Mouse (Mus musculus) liver, embryonic 14.5 days (tissue): ENCODE measurements around the gene Prkn. TPM values are rescaled to one million over a fixed set of nuclear protein-coding genes. Genes with fewer than 3 reads are reported as not detected.

ENCODE experiments used
- ATAC-seq: fragments of 200-750 bp; cut with Nextera tagmentation; 2 replicates; pipeline ENCODE4 v1.8.0; 2017; ENCODE audit warnings: moderate number of reproducible peaks, mild to moderate bottlenecking, moderate library complexity; ENCODE audit not compliant: insufficient read depth
- DNase-seq, 3 experiments: peaks; one replicate each; pipeline ENCODE4 v3.0.0-alpha.2; 2012 to 2013; ENCODE audit warnings: low read depth in 3 of 3, low spot score in 3 of 3
- H3K27ac ChIP-seq: fragments of 300-500 bp; sonication (generic); 2 replicates; pipeline ENCODE4 v1.5.1; 2014; ENCODE audit warnings: moderate library complexity, mild to moderate bottlenecking, control low read depth, inconsistent platforms
- H3K27me3 ChIP-seq: fragments of 300-500 bp; sonication (generic); 2 replicates; pipeline ENCODE4 v1.6.1; 2014; ENCODE audit warnings: mild to moderate bottlenecking, low read length, moderate library complexity; ENCODE audit not compliant: control insufficient read depth, insufficient read depth
- H3K36me3 ChIP-seq: fragments of 300-500 bp; sonication (generic); replicated peaks from 2 replicates; pipeline ENCODE4 v1.6.1; 2014; ENCODE audit warnings: low read depth; ENCODE audit not compliant: control insufficient read depth, insufficient read depth
- H3K4me1 ChIP-seq, 2 experiments: fragments of 200-500 bp in 1 of 2; fragments of 300-500 bp in 1 of 2; sonication (generic) in 1 of 2; replicated peaks; 2 replicates each; pipeline ENCODE4 v1.6.1; 2012 to 2014; ENCODE audit warnings: antibody characterized with exemption in 1 of 2, inconsistent platforms in 1 of 2, low read length in 1 of 2; ENCODE audit not compliant: control insufficient read depth in 2 of 2, insufficient read depth in 2 of 2
- H3K4me2 ChIP-seq: fragments of 300-500 bp; sonication (generic); 2 replicates; pipeline ENCODE4 v1.6.1; 2014; ENCODE audit warnings: low read depth, mild to moderate bottlenecking, control low read depth, moderate library complexity
- H3K4me3 ChIP-seq, 2 experiments: fragments of 200-500 bp in 1 of 2; fragments of 300-500 bp in 1 of 2; sonication (generic) in 1 of 2; 2 replicates each; pipeline ENCODE4 v1.5.1; 2012 to 2014; ENCODE audit warnings: low read depth in 2 of 2, low read length in 2 of 2, mild to moderate bottlenecking in 2 of 2, control low read depth in 1 of 2, inconsistent platforms in 1 of 2, moderate library complexity in 1 of 2; ENCODE audit not compliant: insufficient read depth in 1 of 2
- H3K9ac ChIP-seq: fragments of 300-500 bp; sonication (generic); replicated peaks from 2 replicates; pipeline ENCODE4 v1.6.1; 2014; ENCODE audit warnings: mild to moderate bottlenecking, control low read depth, moderate library complexity
- H3K9me3 ChIP-seq: fragments of 300-500 bp; sonication (generic); 2 replicates; pipeline ENCODE4 v1.6.1; 2016; ENCODE audit warnings: low read length, mixed read lengths; ENCODE audit not compliant: control insufficient read depth
- CTCF ChIP-seq: IDR thresholded peaks from 2 replicates; pipeline ENCODE4 v1.5.1; 2016; ENCODE audit warnings: antibody characterized with exemption, low read depth, control low read depth
- EP300 ChIP-seq: IDR thresholded peaks from 2 replicates; pipeline ENCODE4 v1.6.1; 2016; ENCODE audit warnings: antibody characterized with exemption, low read depth
- WGBS: fragments of 180-500 bp; shearing (Covaris S2); extraction: QIAGEN DNeasy Blood & Tissue Kit; methylation state at CpG from one replicate; pipeline ENCODE4 v1.1.7; 2014; ENCODE audit not compliant: insufficient replicate concordance; 5-methylcytosine and 5-hydroxymethylcytosine counted together
- polyA plus RNA-seq, 2 experiments: library from polyadenylated mRNA; depleted of rRNA in 1 of 2; stranded (reverse) in 1 of 2; unstranded in 1 of 2; fragments of >200 nt; fragmentation: Nextera tagmentation in 1 of 2; extraction: Ambion mirVana in 1 of 2; gene quantifications; 2 replicates each; pipeline versions ENCODE4 v1.2.1 to v1.2.3; 2012 to 2014

Gene Prkn
- polyA plus RNA-seq, 2 experiments, result 0.17 to 0.61 TPM

GRCm38 (mm10) chr17:11419484-11419883, 579.3 kb downstream of the Prkn start:
- no peak for TF ChIP-seq CTCF
- no peak for TF ChIP-seq EP300
- WGBS, result 60% methylated on average over 3 of the region's 3 CpGs
- H3K4me2 ChIP-seq, result no peak overlapping the region
- no peaks in the 10 kb centered on the region; a peak in 1 of 4 replicates for H3K4me1 ChIP-seq
- no peak overlapping the region for H3K9ac ChIP-seq
- H3K4me3 ChIP-seq, result no peak overlapping the region
- DNase-seq (no peak), ATAC-seq (no peak)
- no peak overlapping the region for H3K27ac ChIP-seq
- H3K36me3 ChIP-seq, result no peaks in the 10 kb centered on the region
- no peaks in the 10 kb centered on the region for H3K27me3 ChIP-seq
- H3K9me3 ChIP-seq, result no peaks in the 10 kb centered on the region

DNA sequence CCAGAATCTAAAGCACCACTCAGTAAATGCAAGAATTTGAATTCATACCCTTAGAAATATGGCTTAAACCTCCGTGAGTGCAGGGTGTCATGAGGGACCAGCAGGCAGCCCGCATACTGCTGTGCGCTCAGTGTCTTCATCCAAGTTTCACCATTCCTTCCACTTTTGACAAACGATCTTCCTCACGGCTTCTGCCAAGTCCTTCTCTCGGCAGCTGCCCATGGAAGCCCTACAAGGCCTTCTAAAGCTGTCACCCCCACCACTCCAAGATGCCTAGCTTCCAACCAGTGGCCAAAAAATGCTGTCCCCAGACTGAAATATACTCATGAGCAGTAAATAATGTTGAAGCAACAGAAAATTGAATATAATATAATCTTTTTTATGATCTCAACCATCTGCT, 580.7 kb downstream of the Prkn start:
- DNase-seq (no peak), ATAC-seq (no peak)
- no peaks in the 10 kb centered on the region for H3K9me3 ChIP-seq
- H3K4me2 ChIP-seq, result no peak overlapping the region
- H3K27me3 ChIP-seq, result no peaks in the 10 kb centered on the region
- no peak overlapping the region for H3K27ac ChIP-seq
- WGBS, result 64% methylated on average over 6 of the region's 6 CpGs
- H3K4me3 ChIP-seq, result no peak overlapping the region
- TF ChIP-seq CTCF, result no peak
- TF ChIP-seq EP300, result no peak
- H3K4me1 ChIP-seq, result no peaks in the 10 kb centered on the region; a peak in 1 of 4 replicates
- no peak overlapping the region for H3K9ac ChIP-seq
- no peaks in the 10 kb centered on the region for H3K36me3 ChIP-seq

DNA sequence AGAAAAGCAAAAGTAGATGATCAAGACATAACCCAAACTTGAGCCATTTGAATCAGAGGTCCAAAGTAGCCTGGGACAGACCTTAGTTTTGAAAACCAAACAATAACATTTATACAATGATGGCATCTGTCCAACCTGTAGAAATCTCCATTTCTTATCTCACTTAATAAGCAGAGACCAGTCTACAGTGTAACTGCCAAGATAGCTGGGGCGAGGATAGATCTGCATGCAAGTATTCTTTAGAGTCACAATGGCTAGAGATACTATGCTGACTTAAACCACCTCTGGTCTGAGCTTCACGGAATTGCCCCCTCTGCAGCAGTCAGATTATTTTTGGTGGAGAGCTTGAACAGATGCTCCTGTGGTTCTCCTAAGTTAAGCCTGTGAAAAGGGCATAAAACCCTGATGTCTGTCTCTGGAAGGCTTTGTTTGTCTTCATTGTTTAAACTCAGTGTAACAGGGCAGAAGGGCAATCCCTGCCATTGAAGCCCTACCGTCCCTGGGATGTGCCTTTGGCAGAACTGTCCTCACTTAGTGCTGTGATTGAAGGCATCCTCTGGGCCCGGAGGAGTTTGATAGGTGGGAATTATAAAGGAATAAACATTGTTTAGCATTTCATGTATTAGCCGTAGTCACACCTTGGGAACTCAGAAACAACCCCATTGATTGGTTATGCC, 581.2 kb downstream of the Prkn start:
- TF ChIP-seq EP300 (no peak), CTCF (no peak)
- peak in 1 of 3 experiments; percentile 3 for DNase-seq
- no peak for ATAC-seq
- H3K4me2 ChIP-seq, result no peak overlapping the region
- 39% methylated on average over 5 of the region's 5 CpGs for WGBS
- H3K9me3 ChIP-seq, result no peaks in the 10 kb centered on the region
- no peak overlapping the region for H3K4me3 ChIP-seq
- no peak overlapping the region for H3K27ac ChIP-seq
- H3K9ac ChIP-seq, result no peak overlapping the region
- no peaks in the 10 kb centered on the region for H3K27me3 ChIP-seq
- H3K36me3 ChIP-seq, result no peaks in the 10 kb centered on the region
- no peaks in the 10 kb centered on the region; a peak in 1 of 4 replicates for H3K4me1 ChIP-seq

- H3K36me3 ChIP-seq, result no peaks in the 10 kb centered on the region
- TF ChIP-seq EP300 (no peak), CTCF (no peak)
- ATAC-seq (no peak), DNase-seq (no peak)
- WGBS, result 54% methylated on average over 2 of the region's 2 CpGs
- no peak overlapping the region for H3K4me2 ChIP-seq
- no peaks in the 10 kb centered on the region for H3K27me3 ChIP-seq
- no peak overlapping the region for H3K4me3 ChIP-seq
- H3K9me3 ChIP-seq, result no peaks in the 10 kb centered on the region
- H3K27ac ChIP-seq, result no peak overlapping the region
- H3K9ac ChIP-seq, result no peak overlapping the region
- no peaks in the 10 kb centered on the region for H3K4me1 ChIP-seq
These were observed 591.1 kb downstream of the Prkn start for GRCm38 (mm10) chr17:11431323-11431722.

- no peaks in the 10 kb centered on the region for H3K36me3 ChIP-seq
- H3K4me2 ChIP-seq, result no peak overlapping the region
- H3K9me3 ChIP-seq, result no peaks in the 10 kb centered on the region
- no peak overlapping the region for H3K9ac ChIP-seq
- 77% methylated on average over 2 of the region's 2 CpGs for WGBS
- no peaks in the 10 kb centered on the region for H3K4me1 ChIP-seq
- DNase-seq, result no peak
- no peak overlapping the region for H3K4me3 ChIP-seq
- H3K27me3 ChIP-seq, result no peaks in the 10 kb centered on the region
- no peak overlapping the region for H3K27ac ChIP-seq
- TF ChIP-seq EP300, result no peak
- no peak for TF ChIP-seq CTCF
- ATAC-seq, result no peak
These were observed 592.4 kb downstream of the Prkn start for GRCm38 (mm10) chr17:11432593-11432992.
